Mouse (Mus musculus): Measurements from ENCODE around the gene Eif2b1. TPM values are rescaled to one million over a fixed set of nuclear protein-coding genes. Genes with fewer than 3 reads are reported as not detected.
"Not testable (repeated sequence)": the region's sequence is repeated elsewhere in the genome, so short reads cannot be mapped to it uniquely, and the experiment has no call there.

The Eif2b1 gene
- polyA plus RNA-seq, 1 experiment from 2014 or later: 64.1 TPM

GRCm38 (mm10) chr5:124602349-124602748 is 23.4 kb upstream of the Eif2b1 start:
- WGBS: 67% methylated on average over 5 of the region's 5 CpGs
- no peak for ATAC-seq

GRCm38 (mm10) chr5:124599726-124600125 is 20.8 kb upstream of the Eif2b1 start:
- 66% methylated on average over 8 of the region's 8 CpGs for WGBS
- not testable (repeated sequence) for H3K4me1 ChIP-seq (ENCODE audit: control insufficient read depth, insufficient read depth, low read depth, low read length); H3K9me3 ChIP-seq (ENCODE audit: control insufficient read depth, low read length); H3K36me3 ChIP-seq (ENCODE audit: control insufficient read depth, insufficient read depth, low read length); H3K4me3 ChIP-seq (ENCODE audit: low read length); H3K27me3 ChIP-seq (replicated peaks; ENCODE audit: control insufficient read depth, insufficient read depth, low read length); H3K27ac ChIP-seq (ENCODE audit: low read depth, low read length); H3K9ac ChIP-seq (ENCODE audit: low read depth, low read length); ATAC-seq
- peak overlapping the region; percentile 98 for H3K4me2 ChIP-seq (ENCODE audit: low read length)

More at GRCm38 (mm10) chr5:124602349-124602748, 23.4 kb upstream of the Eif2b1 start:
- H3K9me3 ChIP-seq (ENCODE audit: control insufficient read depth, low read length): no peaks in the 10 kb centered on the region
- no peak overlapping the region for H3K9ac ChIP-seq (ENCODE audit: low read depth, low read length)
- H3K36me3 ChIP-seq (ENCODE audit: control insufficient read depth, insufficient read depth, low read length): peaks cover 4% of the 10 kb centered on the region; the same call in 1 of the 2 replicates
- no peaks in the 10 kb centered on the region for H3K27me3 ChIP-seq (replicated peaks; ENCODE audit: control insufficient read depth, insufficient read depth, low read length)
- no peak overlapping the region for H3K4me2 ChIP-seq (ENCODE audit: low read length)
- peaks cover 9% of the 10 kb centered on the region for H3K4me1 ChIP-seq (ENCODE audit: control insufficient read depth, insufficient read depth, low read depth, low read length)
- H3K4me3 ChIP-seq (ENCODE audit: low read length): no peak overlapping the region
- no peak overlapping the region for H3K27ac ChIP-seq (ENCODE audit: low read depth, low read length)

GRCm38 (mm10) chr5:124598224-124599174 is 19.6 kb upstream of the Eif2b1 start:
- no peaks in the 10 kb centered on the region for H3K9me3 ChIP-seq (ENCODE audit: control insufficient read depth, low read length)
- H3K4me1 ChIP-seq (ENCODE audit: control insufficient read depth, insufficient read depth, low read depth, low read length): peaks cover 9% of the 10 kb centered on the region
- peak; percentile 100 for ATAC-seq
- peak overlapping the region; percentile 87 for H3K4me3 ChIP-seq (ENCODE audit: low read length)
- H3K4me2 ChIP-seq (ENCODE audit: low read length): peak overlapping the region; percentile 98
- WGBS: 9% methylated on average over 24 of the region's 30 CpGs
- peak overlapping the region; percentile 70 for H3K27ac ChIP-seq (ENCODE audit: low read depth, low read length)
- no peaks in the 10 kb centered on the region for H3K27me3 ChIP-seq (replicated peaks; ENCODE audit: control insufficient read depth, insufficient read depth, low read length)
- H3K36me3 ChIP-seq (ENCODE audit: control insufficient read depth, insufficient read depth, low read length): peaks cover 10% of the 10 kb centered on the region
- H3K9ac ChIP-seq (ENCODE audit: low read depth, low read length): peak overlapping the region; percentile 79

GRCm38 (mm10) chr5:124592768-124593167 is 13.8 kb upstream of the Eif2b1 start:
- Histone ChIP-seq H3K27ac (ENCODE audit: low read depth, low read length) (no peak overlapping the region), H3K4me3 (ENCODE audit: low read length) (no peak overlapping the region), H3K9me3 (ENCODE audit: control insufficient read depth, low read length) (no peaks in the 10 kb centered on the region), H3K4me2 (ENCODE audit: low read length) (no peak overlapping the region), H3K27me3 (replicated peaks; ENCODE audit: control insufficient read depth, insufficient read depth, low read length) (no peaks in the 10 kb centered on the region), H3K9ac (ENCODE audit: low read depth, low read length) (no peak overlapping the region), H3K36me3 (ENCODE audit: control insufficient read depth, insufficient read depth, low read length) (peaks cover 28% of the 10 kb centered on the region), H3K4me1 (ENCODE audit: control insufficient read depth, insufficient read depth, low read depth, low read length) (no peaks in the 10 kb centered on the region)
- no peak for ATAC-seq
- WGBS: 91% methylated on average over 3 of the region's 3 CpGs

- no peak overlapping the region for H3K4me2 ChIP-seq (ENCODE audit: low read length)
- no peak for ATAC-seq
- no peak overlapping the region for H3K4me3 ChIP-seq (ENCODE audit: low read length)
- peaks cover 18% of the 10 kb centered on the region for H3K4me1 ChIP-seq (ENCODE audit: control insufficient read depth, insufficient read depth, low read depth, low read length)
- no peak overlapping the region for H3K27ac ChIP-seq (ENCODE audit: low read depth, low read length)
- 87% methylated on average over 5 of the region's 5 CpGs for WGBS
- H3K36me3 ChIP-seq (ENCODE audit: control insufficient read depth, insufficient read depth, low read length): peaks cover 22% of the 10 kb centered on the region
- H3K9me3 ChIP-seq (ENCODE audit: control insufficient read depth, low read length): no peaks in the 10 kb centered on the region
- no peaks in the 10 kb centered on the region for H3K27me3 ChIP-seq (replicated peaks; ENCODE audit: control insufficient read depth, insufficient read depth, low read length)
- no peak overlapping the region for H3K9ac ChIP-seq (ENCODE audit: low read depth, low read length)
Measured at GRCm38 (mm10) chr5:124582515-124582914, 3.6 kb upstream of the Eif2b1 start.

- Histone ChIP-seq H3K4me2 (ENCODE audit: low read length) (no peak overlapping the region), H3K27me3 (replicated peaks; ENCODE audit: control insufficient read depth, insufficient read depth, low read length) (no peaks in the 10 kb centered on the region), H3K4me1 (ENCODE audit: control insufficient read depth, insufficient read depth, low read depth, low read length) (peaks cover 16% of the 10 kb centered on the region), H3K9me3 (ENCODE audit: control insufficient read depth, low read length) (no peaks in the 10 kb centered on the region), H3K27ac (ENCODE audit: low read depth, low read length) (no peak overlapping the region), H3K36me3 (ENCODE audit: control insufficient read depth, insufficient read depth, low read length) (peaks cover 41% of the 10 kb centered on the region), H3K4me3 (ENCODE audit: low read length) (no peak overlapping the region), H3K9ac (ENCODE audit: low read depth, low read length) (no peak overlapping the region)
- 96% methylated on average over 7 of the region's 7 CpGs for WGBS
- ATAC-seq: no peak
Measured at GRCm38 (mm10) chr5:124575467-124575866, 3.5 kb downstream of the Eif2b1 start.

GRCm38 (mm10) chr5:124571068-124571467 is 7.9 kb downstream of the Eif2b1 start:
- no peak overlapping the region for H3K9ac ChIP-seq (ENCODE audit: low read depth, low read length)
- no peaks in the 10 kb centered on the region for H3K4me1 ChIP-seq (ENCODE audit: control insufficient read depth, insufficient read depth, low read depth, low read length)
- 85% methylated on average over 12 of the region's 12 CpGs for WGBS
- H3K9me3 ChIP-seq (ENCODE audit: control insufficient read depth, low read length): no peaks in the 10 kb centered on the region
- ATAC-seq: no peak
- H3K4me3 ChIP-seq (ENCODE audit: low read length): no peak overlapping the region
- H3K27ac ChIP-seq (ENCODE audit: low read depth, low read length): no peak overlapping the region
- H3K4me2 ChIP-seq (ENCODE audit: low read length): no peak overlapping the region
- H3K27me3 ChIP-seq (replicated peaks; ENCODE audit: control insufficient read depth, insufficient read depth, low read length): no peaks in the 10 kb centered on the region
- peaks cover 67% of the 10 kb centered on the region for H3K36me3 ChIP-seq (ENCODE audit: control insufficient read depth, insufficient read depth, low read length)

GRCm38 (mm10) chr5:124555145-124555544 is 23.8 kb downstream of the Eif2b1 start:
- H3K4me3 ChIP-seq (ENCODE audit: low read length): no peak overlapping the region
- H3K27me3 ChIP-seq (replicated peaks; ENCODE audit: control insufficient read depth, insufficient read depth, low read length): no peaks in the 10 kb centered on the region
- peaks cover 13% of the 10 kb centered on the region for H3K4me1 ChIP-seq (ENCODE audit: control insufficient read depth, insufficient read depth, low read depth, low read length)
- H3K4me2 ChIP-seq (ENCODE audit: low read length): no peak overlapping the region
- H3K27ac ChIP-seq (ENCODE audit: low read depth, low read length): no peak overlapping the region
- H3K9ac ChIP-seq (ENCODE audit: low read depth, low read length): no peak overlapping the region
- no peak for ATAC-seq
- no peaks in the 10 kb centered on the region for H3K9me3 ChIP-seq (ENCODE audit: control insufficient read depth, low read length)
- WGBS: 76% methylated on average over 1 of the region's 1 CpGs
- peaks cover 30% of the 10 kb centered on the region for H3K36me3 ChIP-seq (ENCODE audit: control insufficient read depth, insufficient read depth, low read length)

- Histone ChIP-seq H3K36me3 (ENCODE audit: control insufficient read depth, insufficient read depth, low read length) (peaks cover 18% of the 10 kb centered on the region), H3K4me1 (ENCODE audit: control insufficient read depth, insufficient read depth, low read depth, low read length) (peaks cover 13% of the 10 kb centered on the region), H3K27ac (ENCODE audit: low read depth, low read length) (no peak overlapping the region), H3K9me3 (ENCODE audit: control insufficient read depth, low read length) (no peaks in the 10 kb centered on the region), H3K4me3 (ENCODE audit: low read length) (peak overlapping the region; percentile 97), H3K9ac (ENCODE audit: low read depth, low read length) (no peak overlapping the region), H3K27me3 (replicated peaks; ENCODE audit: control insufficient read depth, insufficient read depth, low read length) (no peaks in the 10 kb centered on the region), H3K4me2 (ENCODE audit: low read length) (peak overlapping the region; percentile 80)
- no peak for ATAC-seq
- WGBS: 73% methylated on average over 6 of the region's 6 CpGs
Measured at GRCm38 (mm10) chr5:124553607-124554006, 25.3 kb downstream of the Eif2b1 start.
